ENCODE assay signal across 22 mouse cellular contexts in genomic region chr11:57248870-57249269, GRCm38 (mm10).
"Had no signal": no experiment of that assay in that cellular context is flagged by ENCODE, and none has a peak within 500 bp of the region (broad histone marks: within the 10 kb centered on the region; RNA-seq: fewer than 3 reads in every experiment).

No protein-coding gene starts in this region.

- H3K27ac ChIP-seq: left cerebral cortex, adult 2 months; liver, embryonic 14.5 days; lung, embryonic 15.5 days; midbrain, embryonic 12.5 days; stomach, embryonic 15.5 days had no signal

- H3K27me3 ChIP-seq: lung, embryonic 15.5 days; midbrain, embryonic 12.5 days; stomach, embryonic 15.5 days had no signal

- H3K9me3 ChIP-seq: lung, embryonic 15.5 days; megakaryocyte, embryonic 14.5 days; midbrain, embryonic 12.5 days; stomach, embryonic 15.5 days had no signal

- H3K4me3 ChIP-seq: left cerebral cortex, adult 2 months; lung, embryonic 15.5 days; megakaryocyte, embryonic 14.5 days; midbrain, embryonic 12.5 days; myocyte; stomach, embryonic 15.5 days had no signal

- ATAC-seq: intestine, embryonic 16.5 days; midbrain, embryonic 16.5 days had no signal

- H3K9ac ChIP-seq: liver, embryonic 14.5 days; lung, embryonic 15.5 days; midbrain, embryonic 12.5 days; stomach, embryonic 15.5 days had no signal

- H3K36me3 ChIP-seq: lung, embryonic 15.5 days; midbrain, embryonic 12.5 days; stomach, embryonic 15.5 days had no signal

- H3K4me2 ChIP-seq: liver, embryonic 11.5 days; lung, embryonic 15.5 days; midbrain, embryonic 12.5 days; stomach, embryonic 15.5 days had no signal

- DNase-seq: kidney, adult 18-20 months; kidney, adult 9 months; kidney, postnatal 14 days; kidney, postnatal 4 days; layer of hippocampus, postnatal 36 days; lung, adult 18-20 months; lung, postnatal 10 days; lung, postnatal 36 days; retina, postnatal 1 day; right cerebral cortex, postnatal 25 days; spleen, adult 18-20 months; thymus, postnatal 25 days had no signal

- H3K4me1 ChIP-seq: lung, embryonic 15.5 days; midbrain, embryonic 12.5 days; stomach, embryonic 15.5 days had no signal
